ENCODE assay signal across 21 mouse cellular contexts in the genomic region with DNA sequence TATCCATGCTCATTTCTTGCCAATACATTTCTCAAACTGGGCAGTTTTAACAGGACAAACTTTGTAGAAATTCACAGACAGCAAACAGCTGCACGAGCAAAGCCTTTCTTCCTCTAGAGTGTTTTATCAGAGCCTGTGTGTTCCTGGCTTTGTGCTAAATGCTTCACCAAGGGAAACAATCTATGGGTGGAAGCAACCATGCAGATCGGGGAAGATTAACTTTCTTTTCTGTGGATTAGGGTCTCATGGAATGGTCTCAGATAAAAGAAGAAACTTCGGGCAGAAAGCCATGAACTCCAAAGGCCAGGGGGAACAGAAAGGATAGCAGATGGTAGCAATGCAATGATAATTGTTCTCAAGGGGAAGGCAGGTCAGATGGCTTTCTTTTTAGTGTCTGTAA.
"Had no signal": no experiment of that assay in that cellular context is flagged by ENCODE, and none has a peak within 500 bp of the region (broad histone marks: within the 10 kb centered on the region; RNA-seq: fewer than 3 reads in every experiment).

No protein-coding gene starts in this region.

- H3K27me3 ChIP-seq: lung, embryonic 15.5 days; midbrain, embryonic 12.5 days; neural tube, embryonic 13.5 days; neural tube, embryonic 15.5 days had no signal

- H3K36me3 ChIP-seq: lung, embryonic 15.5 days; midbrain, embryonic 12.5 days; neural tube, embryonic 13.5 days; neural tube, embryonic 15.5 days had no signal

- H3K4me2 ChIP-seq: lung, embryonic 15.5 days; midbrain, embryonic 12.5 days; neural tube, embryonic 13.5 days; neural tube, embryonic 15.5 days had no signal

- H3K27ac ChIP-seq: lung, embryonic 15.5 days; macrophage; midbrain, embryonic 12.5 days; neural tube, embryonic 13.5 days; neural tube, embryonic 15.5 days had no signal

- H3K9ac ChIP-seq: liver, postnatal 0 days; lung, embryonic 15.5 days; midbrain, embryonic 12.5 days; neural tube, embryonic 13.5 days; neural tube, embryonic 15.5 days had no signal

- ATAC-seq: liver, postnatal 0 days; lung, postnatal 0 days; midbrain, embryonic 16.5 days had no signal

- H3K4me1 ChIP-seq: lung, embryonic 15.5 days had no signal

- H3K9me3 ChIP-seq: lung, embryonic 15.5 days; midbrain, embryonic 12.5 days; neural tube, embryonic 13.5 days; neural tube, embryonic 15.5 days had no signal

- DNase-seq: liver, postnatal 0 days; lung, adult 2 months; lung, postnatal 14 days; lung, postnatal 36 days; midbrain, embryonic 14.5 days; retina, postnatal 1 day; right cerebral cortex, adult 18-20 months; right cerebral cortex, postnatal 25 days; right cerebral cortex, postnatal 4 days; spleen, adult 18-20 months; thymus, adult 18-20 months; thymus, postnatal 14 days; thymus, postnatal 36 days had no signal

- H3K4me3 ChIP-seq: lung, embryonic 15.5 days; midbrain, embryonic 12.5 days; myocyte; neural tube, embryonic 13.5 days; neural tube, embryonic 15.5 days had no signal
